Mouse (Mus musculus) embryonic fibroblast, embryonic 13.5 days (primary cell): ENCODE measurements at regions not wholly inside any gene's neighbourhood (a gene's known extent, or its start where the extent isn't known, plus 50 kb on each side); places are given as distances from the start of the nearest gene placed in this dataset.

Experiments
- CTCF ChIP-seq: IDR thresholded peaks from 2 replicates; pipeline ENCODE4 v1.5.1; 2011; ENCODE audit warnings: mild to moderate bottlenecking, control low read depth, low read length, moderate library complexity, borderline replicate concordance; ENCODE audit not compliant: insufficient read depth
- POLR2A ChIP-seq: IDR thresholded peaks from 2 replicates; pipeline ENCODE4 v1.6.1; 2011; ENCODE audit warnings: low read depth, mild to moderate bottlenecking, control low read depth, low read length, moderate library complexity

DNA sequence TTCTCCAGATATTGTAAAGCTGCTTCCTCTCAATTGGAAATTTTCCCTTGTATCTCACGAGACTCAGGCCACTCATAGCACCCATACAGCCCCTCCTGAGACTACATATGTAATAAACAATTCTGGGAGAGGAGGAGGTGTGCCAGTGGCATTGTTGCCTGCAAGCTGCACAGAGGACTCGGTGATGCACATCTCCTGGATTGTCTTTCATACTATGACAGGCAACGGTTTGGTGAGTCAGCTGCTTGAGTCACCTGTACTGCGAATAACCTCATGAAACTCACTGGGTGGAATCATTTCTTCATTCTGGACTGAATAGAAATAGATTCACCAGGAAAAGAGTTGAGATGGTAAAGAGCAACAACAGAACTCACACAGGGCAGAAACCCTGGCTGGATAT lies 82.8 kb upstream of the Atg10 start:
- TF ChIP-seq CTCF = no peak
- TF ChIP-seq POLR2A = no peak
